Mouse (Mus musculus) kidney, embryonic 15.5 days (tissue): ENCODE measurements around the gene Pum1. TPM values are rescaled to one million over a fixed set of nuclear protein-coding genes. Genes with fewer than 3 reads are reported as not detected.
A peak's percentile ranks its signal among the peaks of the same experiment; 100 is the strongest.
"Not testable (repeated sequence)": the region's sequence is repeated elsewhere in the genome, so short reads cannot be mapped to it uniquely, and the experiment has no call there.

Source experiments
- ATAC-seq: fragments of 200-750 bp; cut with Nextera tagmentation; replicated peaks from 2 replicates; pipeline ENCODE4 v1.8.0; 2017; ENCODE audit warnings: moderate TSS enrichment; ENCODE audit not compliant: low FRiP score
- H3K27ac ChIP-seq: fragments of 300-500 bp; sonication (generic); 2 replicates; pipeline ENCODE4 v1.5.1; 2015; ENCODE audit warnings: mild to moderate bottlenecking, inconsistent platforms
- H3K27me3 ChIP-seq: fragments of 300-500 bp; sonication (generic); 2 replicates; pipeline ENCODE4 v1.6.1; 2015; ENCODE audit warnings: inconsistent platforms
- H3K36me3 ChIP-seq: fragments of 300-500 bp; sonication (generic); 2 replicates; pipeline ENCODE4 v1.6.1; 2015; ENCODE audit warnings: inconsistent platforms
- H3K4me1 ChIP-seq: fragments of 300-500 bp; sonication (generic); 2 replicates; pipeline ENCODE4 v1.6.1; 2015; ENCODE audit warnings: inconsistent platforms
- H3K4me2 ChIP-seq: fragments of 300-500 bp; sonication (generic); 2 replicates; pipeline ENCODE4 v1.6.1; 2015; ENCODE audit warnings: moderate library complexity, mild to moderate bottlenecking, inconsistent platforms
- H3K4me3 ChIP-seq: fragments of 300-500 bp; sonication (generic); replicated peaks from 2 replicates; pipeline ENCODE4 v1.5.1; 2015; ENCODE audit warnings: mild to moderate bottlenecking, inconsistent platforms
- H3K9ac ChIP-seq: fragments of 300-500 bp; sonication (generic); 2 replicates; pipeline ENCODE4 v1.6.1; 2015; ENCODE audit warnings: mild to moderate bottlenecking, inconsistent platforms
- H3K9me3 ChIP-seq: fragments of 300-500 bp; sonication (generic); replicated peaks from 2 replicates; pipeline ENCODE4 v1.6.1; 2016; ENCODE audit warnings: inconsistent platforms
- WGBS: fragments of 180-500 bp; shearing (Covaris S2); methylation state at CpG from one replicate; pipeline ENCODE4 v1.1.7; 2015; ENCODE audit warnings: mixed read lengths; 5-methylcytosine and 5-hydroxymethylcytosine counted together
- polyA plus RNA-seq: library from polyadenylated mRNA; unstranded; fragments of >200 nt; fragmentation: Nextera tagmentation; extraction: Ambion mirVana; gene quantifications from 2 replicates; pipeline ENCODE4 v1.2.1, GENCODE M21; 2015

Pum1 gene
- 93.3 and 101 TPM in 2 replicates for polyA plus RNA-seq

GRCm38 (mm10) chr4:130662979-130663725 lies at the start of gene Pum1:
TSS of gene Pum1 (plus strand) at chr4:130663321.
- Histone ChIP-seq H3K9me3 (no peaks in the 10 kb centered on the region), H3K4me1 (peaks cover 32% of the 10 kb centered on the region), H3K27me3 (no peaks in the 10 kb centered on the region), H3K4me3 (peak within 1 kb of the TSS; percentile 97), H3K27ac (peak within 1 kb of the TSS; percentile 98), H3K36me3 (no peaks in the 10 kb centered on the region), H3K9ac (peak within 1 kb of the TSS; percentile 97), H3K4me2 (peak within 1 kb of the TSS; percentile 68)
- under 1% methylated on average over 89 of the region's 90 CpGs for WGBS
- peak; percentile 90 for ATAC-seq

- H3K9ac ChIP-seq: no peak overlapping the region
- WGBS: 6% methylated on average over 4 of the region's 4 CpGs
- no peaks in the 10 kb centered on the region for H3K27me3 ChIP-seq
- peak; percentile 78; the same call in 1 of the 2 replicates for ATAC-seq
- H3K9me3 ChIP-seq: no peaks in the 10 kb centered on the region
- H3K36me3 ChIP-seq: no peaks in the 10 kb centered on the region
- peaks cover 4% of the 10 kb centered on the region; the same call in 1 of the 2 replicates for H3K4me1 ChIP-seq
- peak overlapping the region; percentile 50 for H3K4me2 ChIP-seq
- H3K27ac ChIP-seq: peak overlapping the region; percentile 85
- peak overlapping the region; percentile 22 for H3K4me3 ChIP-seq
Measured at GRCm38 (mm10) chr4:130629391-130629790, 33.7 kb upstream of the Pum1 start.

GRCm38 (mm10) chr4:130630232-130630847 lies 32.8 kb upstream of the Pum1 start:
- H3K4me2 ChIP-seq: no peak overlapping the region
- H3K36me3 ChIP-seq: no peaks in the 10 kb centered on the region
- WGBS: 61% methylated on average over 3 of the region's 3 CpGs
- no peak overlapping the region for H3K9ac ChIP-seq
- ATAC-seq: no peak
- H3K27ac ChIP-seq: no peak overlapping the region
- H3K9me3 ChIP-seq: no peaks in the 10 kb centered on the region
- no peak overlapping the region for H3K4me3 ChIP-seq
- peaks cover 4% of the 10 kb centered on the region; the same call in 1 of the 2 replicates for H3K4me1 ChIP-seq
- H3K27me3 ChIP-seq: no peaks in the 10 kb centered on the region

- H3K27ac ChIP-seq, ATAC-seq: not testable (repeated sequence)
- WGBS: 91% methylated on average over 3 of the region's 3 CpGs
Measured at GRCm38 (mm10) chr4:130635076-130635475, 28.0 kb upstream of the Pum1 start.

GRCm38 (mm10) chr4:130636761-130637160 lies 26.4 kb upstream of the Pum1 start:
- no peak overlapping the region for H3K4me3 ChIP-seq
- no peak overlapping the region for H3K4me2 ChIP-seq
- no peaks in the 10 kb centered on the region for H3K9me3 ChIP-seq
- H3K27me3 ChIP-seq: no peaks in the 10 kb centered on the region
- 0 out of 2 replicates have a peak, but pooled peaks cover 3% of the 10 kb centered on the region for H3K4me1 ChIP-seq
- ATAC-seq: no peak
- H3K27ac ChIP-seq: no peak overlapping the region
- 76% methylated on average over 3 of the region's 3 CpGs for WGBS
- no peaks in the 10 kb centered on the region for H3K36me3 ChIP-seq
- no peak overlapping the region for H3K9ac ChIP-seq

More at GRCm38 (mm10) chr4:130635076-130635475, 28.0 kb upstream of the Pum1 start:
- not testable (repeated sequence) for H3K4me3 ChIP-seq, H3K9ac ChIP-seq, H3K4me2 ChIP-seq, H3K27me3 ChIP-seq, H3K4me1 ChIP-seq, H3K9me3 ChIP-seq, H3K36me3 ChIP-seq

GRCm38 (mm10) chr4:130637488-130638422 lies 25.4 kb upstream of the Pum1 start:
- Histone ChIP-seq H3K9ac (no peak overlapping the region), H3K27me3 (no peaks in the 10 kb centered on the region), H3K4me1 (0 out of 2 replicates have a peak, but pooled peaks cover 3% of the 10 kb centered on the region), H3K4me2 (no peak overlapping the region), H3K27ac (no peak overlapping the region), H3K9me3 (no peaks in the 10 kb centered on the region), H3K36me3 (no peaks in the 10 kb centered on the region), H3K4me3 (no peak overlapping the region)
- 76% methylated on average over 8 of the region's 9 CpGs for WGBS
- no peak for ATAC-seq

- WGBS: 62% methylated on average over 9 of the region's 9 CpGs
- H3K27ac ChIP-seq: no peak overlapping the region
- H3K9ac ChIP-seq: no peak overlapping the region
Measured at GRCm38 (mm10) chr4:130640031-130640717, 22.9 kb upstream of the Pum1 start.

GRCm38 (mm10) chr4:130642468-130642867 lies 20.7 kb upstream of the Pum1 start:
- H3K27ac ChIP-seq: no peak overlapping the region
- WGBS: 89% methylated on average over 5 of the region's 5 CpGs
- no peaks in the 10 kb centered on the region for H3K9me3 ChIP-seq
- H3K9ac ChIP-seq: no peak overlapping the region
- no peaks in the 10 kb centered on the region for H3K27me3 ChIP-seq
- H3K4me1 ChIP-seq: 0 out of 2 replicates have a peak, but pooled peaks cover 3% of the 10 kb centered on the region
- H3K4me2 ChIP-seq: no peak overlapping the region
- ATAC-seq: no peak
- H3K4me3 ChIP-seq: no peak overlapping the region
- H3K36me3 ChIP-seq: no peaks in the 10 kb centered on the region

More at GRCm38 (mm10) chr4:130640031-130640717, 22.9 kb upstream of the Pum1 start:
- ATAC-seq: no peak
- no peak overlapping the region for H3K4me2 ChIP-seq
- no peak overlapping the region for H3K4me3 ChIP-seq
- no peaks in the 10 kb centered on the region for H3K27me3 ChIP-seq
- no peaks in the 10 kb centered on the region for H3K9me3 ChIP-seq
- no peaks in the 10 kb centered on the region for H3K36me3 ChIP-seq
- 0 out of 2 replicates have a peak, but pooled peaks cover 3% of the 10 kb centered on the region for H3K4me1 ChIP-seq

- H3K4me1 ChIP-seq: no peaks in the 10 kb centered on the region
- ATAC-seq: no peak
- H3K9ac ChIP-seq: no peak overlapping the region
- no peaks in the 10 kb centered on the region for H3K36me3 ChIP-seq
- H3K27me3 ChIP-seq: no peaks in the 10 kb centered on the region
- no peaks in the 10 kb centered on the region for H3K9me3 ChIP-seq
- H3K4me2 ChIP-seq: no peak overlapping the region
- no peak overlapping the region for H3K27ac ChIP-seq
- WGBS: 83% methylated on average over 1 of the region's 1 CpGs
- no peak overlapping the region for H3K4me3 ChIP-seq
Measured at GRCm38 (mm10) chr4:130645426-130645825, 17.7 kb upstream of the Pum1 start.

- H3K27ac ChIP-seq: no peak overlapping the region
- ATAC-seq: no peak
- H3K4me3 ChIP-seq: no peak overlapping the region
- no peak overlapping the region for H3K4me2 ChIP-seq
- no peaks in the 10 kb centered on the region for H3K9me3 ChIP-seq
- H3K4me1 ChIP-seq: no peaks in the 10 kb centered on the region
- H3K36me3 ChIP-seq: no peaks in the 10 kb centered on the region
- H3K9ac ChIP-seq: no peak overlapping the region
- 83% methylated on average over 4 of the region's 4 CpGs for WGBS
- H3K27me3 ChIP-seq: no peaks in the 10 kb centered on the region
Measured at GRCm38 (mm10) chr4:130651286-130651685, 11.8 kb upstream of the Pum1 start.

- Histone ChIP-seq H3K27me3 (no peaks in the 10 kb centered on the region), H3K9ac (no peak overlapping the region), H3K27ac (no peak overlapping the region), H3K36me3 (no peaks in the 10 kb centered on the region), H3K4me2 (no peak overlapping the region), H3K4me1 (no peaks in the 10 kb centered on the region), H3K9me3 (no peaks in the 10 kb centered on the region), H3K4me3 (no peak overlapping the region)
- 70% methylated on average over 4 of the region's 4 CpGs for WGBS
- no peak for ATAC-seq
Measured at GRCm38 (mm10) chr4:130652546-130652945, 10.6 kb upstream of the Pum1 start.
